Mouse (Mus musculus): ENCODE results near the gene Ucp2.

DNA sequence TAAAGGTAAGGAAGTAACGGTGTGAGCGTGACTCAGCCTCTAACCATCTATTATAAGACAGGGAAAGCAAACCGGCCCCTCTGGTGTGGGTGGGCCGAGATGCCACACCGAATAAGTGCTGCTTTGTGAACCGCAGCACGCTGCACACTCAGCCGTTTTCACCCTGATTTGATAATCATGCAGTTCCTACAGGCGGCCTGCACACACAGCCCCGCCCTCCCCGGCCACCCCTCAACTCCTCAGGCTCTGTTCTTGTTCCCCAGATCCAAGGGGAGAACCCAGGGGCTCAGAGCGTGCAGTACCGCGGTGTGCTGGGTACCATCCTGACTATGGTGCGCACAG is 13.3 kb upstream of the Ucp2 start:
- TF ChIP-seq CTCF (IDR thresholded peaks at IDR 0.05; ENCODE audit: low read depth, low read length) (no peak), POLR2A (IDR thresholded peaks at IDR 0.05; ENCODE audit: borderline replicate concordance, low read depth, low read length) (no peak)

Measured in bone marrow macrophage, adult 2 months (primary cell).